Mouse (Mus musculus) midbrain, embryonic 10.5 days (tissue): ENCODE measurements around the gene Sez6. TPM values are rescaled to one million over a fixed set of nuclear protein-coding genes. Genes with fewer than 3 reads are reported as not detected.

ENCODE experiments used
- DNase-seq: peaks from one replicate; pipeline ENCODE4 v3.0.0-alpha.2; 2017; ENCODE audit warnings: low spot score
- H3K27ac ChIP-seq: fragments of 300-500 bp; sonication (generic); replicated peaks from 2 replicates; pipeline ENCODE4 v1.5.1; 2016; ENCODE audit warnings: mild to moderate bottlenecking
- H3K27me3 ChIP-seq: fragments of 300-500 bp; sonication (generic); 2 replicates; pipeline ENCODE4 v1.6.1; 2016; ENCODE audit warnings: low read depth, mild to moderate bottlenecking; ENCODE audit not compliant: poor library complexity, severe bottlenecking
- H3K36me3 ChIP-seq: fragments of 300-500 bp; sonication (generic); 2 replicates; pipeline ENCODE4 v1.6.1; 2016; ENCODE audit warnings: mild to moderate bottlenecking, moderate library complexity
- H3K4me1 ChIP-seq: fragments of 300-500 bp; sonication (generic); 2 replicates; pipeline ENCODE4 v1.6.1; 2016
- H3K4me3 ChIP-seq: fragments of 300-500 bp; sonication (generic); 2 replicates; pipeline ENCODE4 v1.5.1; 2016; ENCODE audit warnings: mild to moderate bottlenecking, moderate library complexity
- H3K9me3 ChIP-seq: fragments of 300-500 bp; sonication (generic); replicated peaks from 2 replicates; pipeline ENCODE4 v1.6.1; 2016; ENCODE audit warnings: mild to moderate bottlenecking
- WGBS: fragments of 180-500 bp; shearing (Covaris S2); methylation state at CpG from one replicate; pipeline ENCODE4 v1.1.7; 2016; 5-methylcytosine and 5-hydroxymethylcytosine counted together
- polyA plus RNA-seq: library from polyadenylated mRNA; unstranded; fragments of >200 nt; fragmentation: Nextera tagmentation; extraction: Ambion mirVana; gene quantifications from 2 replicates; pipeline ENCODE4 v1.2.1, GENCODE M21; 2016

The Sez6 gene
- polyA plus RNA-seq, 1 experiment from 2014 or later, result 3.5 TPM

DNA sequence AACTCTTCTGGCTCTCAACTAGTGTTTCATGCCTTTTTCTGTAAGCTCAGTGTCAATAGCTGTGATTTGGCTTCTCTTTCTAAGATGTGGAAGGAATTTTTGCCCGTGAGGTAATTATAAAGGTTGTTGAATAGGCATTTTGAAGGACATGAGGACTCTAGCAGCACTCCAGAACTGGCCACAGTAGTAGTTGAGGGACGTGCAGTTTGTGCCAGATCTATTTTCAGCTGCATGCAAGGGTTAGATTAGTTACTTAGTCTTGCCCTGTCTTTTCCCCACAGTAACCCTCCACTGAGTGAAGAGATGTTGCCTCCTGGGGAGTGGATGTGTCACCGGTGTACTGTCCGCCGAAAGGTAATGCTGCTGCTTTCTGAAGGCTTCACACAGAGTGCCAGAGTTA, 75.8 kb downstream of the Sez6 start:
- no peak for DNase-seq
- Histone ChIP-seq H3K27ac (no peak overlapping the region), H3K27me3 (no peaks in the 10 kb centered on the region), H3K4me3 (no peak overlapping the region), H3K4me1 (peaks cover 3% of the 10 kb centered on the region; the same call in 1 of the 2 replicates), H3K36me3 (peaks cover 94% of the 10 kb centered on the region), H3K9me3 (no peaks in the 10 kb centered on the region)
- WGBS, result 92% methylated on average over 5 of the region's 5 CpGs

DNA sequence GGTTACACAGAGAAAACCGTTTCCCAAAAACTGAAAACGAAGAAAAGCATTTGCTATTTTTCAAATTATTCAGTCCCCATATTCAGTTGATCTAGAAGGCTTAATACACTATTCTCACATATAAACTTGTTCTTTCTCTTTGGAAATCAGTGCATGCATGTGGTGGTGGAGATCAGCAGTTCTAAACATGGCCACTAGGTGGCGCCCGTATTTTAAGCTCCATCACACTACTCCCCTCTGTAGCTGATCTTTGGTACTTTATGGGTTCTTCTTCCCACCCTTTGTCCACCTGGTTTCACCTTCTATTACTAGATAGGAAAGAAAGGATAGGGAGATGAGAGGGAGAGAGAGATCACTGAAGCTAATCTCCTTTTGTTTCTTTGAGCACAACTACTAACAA, 89.1 kb downstream of the Sez6 start:
- Histone ChIP-seq H3K27ac (no peak overlapping the region), H3K4me3 (no peak overlapping the region), H3K36me3 (peaks cover 100% of the 10 kb centered on the region), H3K9me3 (no peaks in the 10 kb centered on the region), H3K4me1 (no peaks in the 10 kb centered on the region), H3K27me3 (no peaks in the 10 kb centered on the region)
- 28% methylated on average over 4 of the region's 4 CpGs for whole genome bisulfite sequencing
- peak; percentile 71 for DNase-seq

GRCm38 (mm10) chr11:78023607-78024006, 93.0 kb downstream of the Sez6 start:
- H3K4me3 ChIP-seq, result no peak overlapping the region
- WGBS, result 89% methylated on average over 8 of the region's 8 CpGs
- no peak overlapping the region for H3K27ac ChIP-seq
- peak; percentile 24 for DNase-seq
- H3K27me3 ChIP-seq, result no peaks in the 10 kb centered on the region
- H3K9me3 ChIP-seq, result no peaks in the 10 kb centered on the region
- H3K36me3 ChIP-seq, result peaks cover 98% of the 10 kb centered on the region
- H3K4me1 ChIP-seq, result no peaks in the 10 kb centered on the region

Other genes starting within 250 kb of the Sez6 start
- gene Nufip2, start 244.6 kb upstream of the Sez6 start, polyA plus RNA-seq, result 3.2 and 3.3 TPM in 2 replicates
- gene Cryba1, start 205.5 kb upstream of the Sez6 start, polyA plus RNA-seq, result 1.9 and 2.0 TPM in 2 replicates
- 24.6 and 38.7 TPM in 2 replicates for gene Myo18a, start 167.6 kb upstream of the Sez6 start, polyA plus RNA-seq
- 1.4 and 1.5 TPM in 2 replicates for gene Gm10277, start 143.1 kb upstream of the Sez6 start, polyA plus RNA-seq
- gene Pipox, start 36.7 kb upstream of the Sez6 start, polyA plus RNA-seq, result 9.0 and 16.5 TPM in 2 replicates
- 15.8 and 19.0 TPM in 2 replicates for gene Phf12, start 52.0 kb downstream of the Sez6 start, polyA plus RNA-seq
- gene Dhrs13, start 101.5 kb downstream of the Sez6 start, polyA plus RNA-seq, result 16.7 and 17.7 TPM in 2 replicates
- gene Flot2, start 107.1 kb downstream of the Sez6 start, polyA plus RNA-seq, result 75.7 and 76.4 TPM in 2 replicates
- gene Eral1, start 149.6 kb downstream of the Sez6 start, polyA plus RNA-seq, result 39.3 and 39.7 TPM in 2 replicates
- gene Fam222b, start 163.9 kb downstream of the Sez6 start, polyA plus RNA-seq, result 27.6 and 32.8 TPM in 2 replicates
- gene Traf4, start 234.8 kb downstream of the Sez6 start, polyA plus RNA-seq, result 96.3 and 109 TPM in 2 replicates
- 10.7 and 11.1 TPM in 2 replicates for gene Nek8, start 245.9 kb downstream of the Sez6 start, polyA plus RNA-seq
- 8.8 and 11.1 TPM in 2 replicates for gene Tlcd1, start 245.9 kb downstream of the Sez6 start, polyA plus RNA-seq